Comparison of ENCODE assay signal across 8 mouse cellular contexts in genomic region chr2:153492573-153493392, GRCm38 (mm10). TPM values are rescaled to one million over a fixed set of nuclear protein-coding genes. Genes with fewer than 3 reads are reported as not detected.
DNase-seq lines count a peak whose midpoint lies in the region; ATAC-seq and TF ChIP-seq lines count a peak whose summit lies in the region.

Gene 4930404H24Rik, plus strand, starts transcription at chr2:153492790.

- no peak within 1 kb of the TSS for H3K4me3 ChIP-seq in C2C12 (ENCODE audit: insufficient read depth, poor library complexity, severe bottlenecking)
- H3K4me3 ChIP-seq in embryonic facial prominence, embryonic 10.5 days = peak within 1 kb of the TSS; percentile 76
- peak within 1 kb of the TSS; percentile 60 for H3K4me3 ChIP-seq in heart, embryonic 11.5 days (ENCODE audit: low read depth, low read length)
- H3K4me3 ChIP-seq in kidney, embryonic 14.5 days (ENCODE audit: low read length) = peak within 1 kb of the TSS; percentile 64
- peak within 1 kb of the TSS; percentile 75 for H3K4me3 ChIP-seq in liver, embryonic 13.5 days (replicated peaks)
- peak within 1 kb of the TSS; percentile 49 for H3K4me3 ChIP-seq in stomach, embryonic 16.5 days (replicated peaks; ENCODE audit: low read length)

- peak within 1 kb of the TSS; percentile 75 for H3K9ac ChIP-seq in heart, embryonic 11.5 days (ENCODE audit: low read depth, low read length)
- H3K9ac ChIP-seq in kidney, embryonic 14.5 days (ENCODE audit: low read depth, low read length) = peak within 1 kb of the TSS; percentile 68
- peak within 1 kb of the TSS; percentile 94 for H3K9ac ChIP-seq in liver, embryonic 13.5 days
- peak within 1 kb of the TSS; percentile 72 for H3K9ac ChIP-seq in stomach, embryonic 16.5 days (ENCODE audit: low read length)

- H3K27ac ChIP-seq in embryonic facial prominence, embryonic 10.5 days (replicated peaks) = peak within 1 kb of the TSS; percentile 81
- peak within 1 kb of the TSS; percentile 96 for H3K27ac ChIP-seq in heart, embryonic 11.5 days (ENCODE audit: low read depth, low read length)
- peak within 1 kb of the TSS; percentile 53; the same call in 1 of the 2 replicates for H3K27ac ChIP-seq in kidney, embryonic 14.5 days (ENCODE audit: low read depth, low read length)
- H3K27ac ChIP-seq in liver, embryonic 13.5 days = peak within 1 kb of the TSS; percentile 99
- peak within 1 kb of the TSS; percentile 62; the same call in 1 of the 2 replicates for H3K27ac ChIP-seq in stomach, embryonic 16.5 days (ENCODE audit: low read length)

- DNase-seq in adrenal gland, postnatal 25 days = peak; percentile 82
- peak; percentile 89 for DNase-seq in embryonic facial prominence, embryonic 10.5 days (ENCODE audit: low spot score)
- peak; percentile 72 for DNase-seq in liver, embryonic 13.5 days
- peak; percentile 70 for DNase-seq in neural tube, embryonic 10.5 days (ENCODE audit: extremely low spot score, low spot score)

- H3K79me2 ChIP-seq in C2C12 (ENCODE audit: control insufficient read depth, insufficient read depth) = no peaks in the 10 kb centered on the region

- H3K36me3 ChIP-seq in C2C12 (ENCODE audit: control insufficient read depth, insufficient read depth) = no peaks in the 10 kb centered on the region
- no peaks in the 10 kb centered on the region for H3K36me3 ChIP-seq in embryonic facial prominence, embryonic 10.5 days (replicated peaks)
- no peaks in the 10 kb centered on the region for H3K36me3 ChIP-seq in heart, embryonic 11.5 days (ENCODE audit: control insufficient read depth, insufficient read depth, low read length)
- no peaks in the 10 kb centered on the region for H3K36me3 ChIP-seq in kidney, embryonic 14.5 days (ENCODE audit: control insufficient read depth, insufficient read depth, low read length)
- H3K36me3 ChIP-seq in liver, embryonic 13.5 days = no peaks in the 10 kb centered on the region
- no peaks in the 10 kb centered on the region for H3K36me3 ChIP-seq in stomach, embryonic 16.5 days (ENCODE audit: control insufficient read depth, insufficient read depth, low read length)

- ATAC-seq in heart, embryonic 11.5 days (replicated peaks; ENCODE audit: insufficient number of reproducible peaks, low FRiP score, low TSS enrichment) = peak; percentile 44
- ATAC-seq in kidney, embryonic 14.5 days (ENCODE audit: low FRiP score, low TSS enrichment) = peak; percentile 68
- peak; percentile 38 for ATAC-seq in liver, embryonic 13.5 days (ENCODE audit: low read depth)
- peak; percentile 64 for ATAC-seq in stomach, embryonic 16.5 days (ENCODE audit: insufficient read depth, low FRiP score)

- peaks cover 69% of the 10 kb centered on the region for H3K4me1 ChIP-seq in embryonic facial prominence, embryonic 10.5 days
- H3K4me1 ChIP-seq in heart, embryonic 11.5 days (ENCODE audit: control insufficient read depth, insufficient read depth, low read length) = peaks cover 52% of the 10 kb centered on the region
- H3K4me1 ChIP-seq in kidney, embryonic 14.5 days (ENCODE audit: control insufficient read depth, insufficient read depth, low read length) = peaks cover 27% of the 10 kb centered on the region
- H3K4me1 ChIP-seq in liver, embryonic 13.5 days (replicated peaks) = peaks cover 91% of the 10 kb centered on the region
- H3K4me1 ChIP-seq in stomach, embryonic 16.5 days (ENCODE audit: control insufficient read depth, insufficient read depth, low read length) = peaks cover 40% of the 10 kb centered on the region

- H3K27me3 ChIP-seq in C2C12 (ENCODE audit: control insufficient read depth, insufficient read depth, insufficient read length) = peaks cover 1% of the 10 kb centered on the region
- H3K27me3 ChIP-seq in embryonic facial prominence, embryonic 10.5 days (replicated peaks; ENCODE audit: low read depth, poor library complexity, severe bottlenecking) = peaks cover 62% of the 10 kb centered on the region
- H3K27me3 ChIP-seq in heart, embryonic 11.5 days (ENCODE audit: control insufficient read depth, insufficient read depth, low read length) = 0 out of 2 replicates have a peak, but pooled peaks cover 2% of the 10 kb centered on the region
- peaks cover 10% of the 10 kb centered on the region; the same call in 1 of the 2 replicates for H3K27me3 ChIP-seq in kidney, embryonic 14.5 days (ENCODE audit: control insufficient read depth, insufficient read depth, low read length)
- no peaks in the 10 kb centered on the region for H3K27me3 ChIP-seq in liver, embryonic 13.5 days
- peaks cover 4% of the 10 kb centered on the region; the same call in 1 of the 2 replicates for H3K27me3 ChIP-seq in stomach, embryonic 16.5 days (ENCODE audit: control insufficient read depth, insufficient read depth, low read length)

- no peaks in the 10 kb centered on the region for H3K9me3 ChIP-seq in embryonic facial prominence, embryonic 10.5 days
- no peaks in the 10 kb centered on the region for H3K9me3 ChIP-seq in heart, embryonic 11.5 days (replicated peaks; ENCODE audit: control insufficient read depth, low read length)
- H3K9me3 ChIP-seq in kidney, embryonic 14.5 days (ENCODE audit: control insufficient read depth, low read length) = no peaks in the 10 kb centered on the region
- H3K9me3 ChIP-seq in liver, embryonic 13.5 days (replicated peaks) = no peaks in the 10 kb centered on the region
- H3K9me3 ChIP-seq in stomach, embryonic 16.5 days (replicated peaks; ENCODE audit: control insufficient read depth, low read length) = no peaks in the 10 kb centered on the region

- H3K79me3 ChIP-seq in C2C12 (ENCODE audit: low read depth) = no peaks in the 10 kb centered on the region

- peak within 1 kb of the TSS; percentile 40 for H3ac ChIP-seq in C2C12 (ENCODE audit: control insufficient read depth, insufficient read length, low read depth)

- WGBS in embryonic facial prominence, embryonic 10.5 days = under 1% methylated on average over 83 of the region's 83 CpGs
- 1% methylated on average over 59 of the region's 83 CpGs for WGBS in heart, embryonic 11.5 days (ENCODE audit: insufficient replicate concordance)
- WGBS in kidney, embryonic 14.5 days = under 1% methylated on average over 66 of the region's 83 CpGs
- under 1% methylated on average over 81 of the region's 83 CpGs for WGBS in liver, embryonic 13.5 days (ENCODE audit: insufficient replicate concordance)
- WGBS in stomach, embryonic 16.5 days = 1% methylated on average over 71 of the region's 83 CpGs

- TF ChIP-seq CTCF in C2C12 (IDR thresholded peaks at IDR 0.05; ENCODE audit: control insufficient read depth, insufficient read depth, insufficient read length) = no peak

- H3K4me2 ChIP-seq in heart, embryonic 11.5 days = peak within 1 kb of the TSS; percentile 77
- peak within 1 kb of the TSS; percentile 99 for H3K4me2 ChIP-seq in kidney, embryonic 14.5 days (replicated peaks; ENCODE audit: low read depth, low read length)
- H3K4me2 ChIP-seq in liver, embryonic 13.5 days = peak within 1 kb of the TSS; percentile 98
- H3K4me2 ChIP-seq in stomach, embryonic 16.5 days (ENCODE audit: low read depth, low read length) = peak within 1 kb of the TSS; percentile 70

TF ChIP-seq in C2C12, 6 proteins besides CTCF, POLR2A, EP300 and RAD21:
- TF ChIP-seq MYOG (IDR thresholded peaks at IDR 0.05; ENCODE audit: control insufficient read depth, extremely low read depth, insufficient read length) (no peak), CEBPB (IDR thresholded peaks at IDR 0.05; ENCODE audit: low read depth) (no peak), FOSL1 (IDR thresholded peaks at IDR 0.05; ENCODE audit: insufficient read depth, low read length, poor library complexity, severe bottlenecking) (no peak), MYOD1 (IDR thresholded peaks at IDR 0.05; ENCODE audit: control insufficient read depth, insufficient read length, low read depth) (no peak), MAX (IDR thresholded peaks at IDR 0.05) (no peak), USF1 (IDR thresholded peaks at IDR 0.05; ENCODE audit: low read depth) (no peak)

RNA-seq across cellular contexts. Expression of gene 4930404H24Rik, which starts in this region (rescaled TPM):
- polyA plus RNA-seq in C2C12 (2012; fragmentation: generic; extraction: Trizol) = not detected
- not detected in 2 replicates for total RNA-seq in adrenal gland, postnatal 25 days (2021)
- not detected in 2 replicates for polyA plus RNA-seq in embryonic facial prominence, embryonic 10.5 days (2016; fragmentation: Nextera tagmentation; extraction: Ambion mirVana)
- polyA plus RNA-seq in heart, embryonic 11.5 days (2014; fragmentation: Nextera tagmentation; extraction: Ambion mirVana) = not detected in 2 replicates
- not detected in 2 replicates for polyA plus RNA-seq in kidney, embryonic 14.5 days (2014; fragmentation: Nextera tagmentation; extraction: Ambion mirVana)
- not detected in 2 replicates for polyA plus RNA-seq in liver, embryonic 13.5 days (2015; fragmentation: Nextera tagmentation; extraction: Ambion mirVana)
- polyA plus RNA-seq in stomach, embryonic 16.5 days (2015; fragmentation: Nextera tagmentation; extraction: Ambion mirVana) = not detected in 2 replicates

Comparison
In these comparisons a context has a peak if more than half of its experiments do, and no peak if none do; other contexts are left out.
1. Peak in DNase-seq in adrenal gland, postnatal 25 days; RNA of the gene not detected or under 1 TPM.
2. Peak in DNase-seq, H3K4me3 ChIP-seq and H3K27ac ChIP-seq in embryonic facial prominence, embryonic 10.5 days; RNA of the gene not detected or under 1 TPM.
3. Peak in ATAC-seq, H3K4me3 ChIP-seq, H3K27ac ChIP-seq, H3K9ac ChIP-seq and H3K4me2 ChIP-seq in heart, embryonic 11.5 days; RNA of the gene not detected or under 1 TPM.
4. Peak in ATAC-seq, H3K4me3 ChIP-seq, H3K27ac ChIP-seq, H3K9ac ChIP-seq and H3K4me2 ChIP-seq in kidney, embryonic 14.5 days; RNA of the gene not detected or under 1 TPM.
5. Peak in DNase-seq, ATAC-seq, H3K4me3 ChIP-seq, H3K27ac ChIP-seq, H3K9ac ChIP-seq and H3K4me2 ChIP-seq in liver, embryonic 13.5 days; RNA of the gene not detected or under 1 TPM.
6. Peak in ATAC-seq, H3K4me3 ChIP-seq, H3K27ac ChIP-seq, H3K9ac ChIP-seq and H3K4me2 ChIP-seq in stomach, embryonic 16.5 days; RNA of the gene not detected or under 1 TPM.